Mouse (Mus musculus): ENCODE data around the gene 1700009N14Rik.

1700009N14Rik gene

DNA sequence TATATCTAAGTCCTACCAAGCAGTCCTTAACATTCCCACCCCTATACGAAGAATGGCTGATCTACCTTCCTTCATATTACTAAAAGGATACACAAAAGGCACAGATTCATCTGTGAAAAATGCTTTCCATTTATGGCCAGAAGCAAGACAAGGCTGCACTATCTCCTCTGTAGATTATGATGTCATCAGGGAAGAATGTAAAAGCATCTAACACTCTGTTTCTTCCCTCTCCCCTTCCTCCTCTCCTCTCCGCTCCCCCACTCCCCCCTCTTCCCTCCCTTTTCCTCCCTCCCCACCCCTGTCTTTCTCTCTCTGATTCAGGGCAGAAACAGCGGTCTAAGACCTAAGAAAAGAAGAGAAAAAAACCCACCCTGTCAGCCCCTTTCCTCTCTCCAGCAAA, at the start of gene 1700009N14Rik:
1700009N14Rik (plus strand) TSS at position 227 of the 400 bp plus-strand sequence.
- DNase-seq (ENCODE audit: low spot score) = no peak

DNA sequence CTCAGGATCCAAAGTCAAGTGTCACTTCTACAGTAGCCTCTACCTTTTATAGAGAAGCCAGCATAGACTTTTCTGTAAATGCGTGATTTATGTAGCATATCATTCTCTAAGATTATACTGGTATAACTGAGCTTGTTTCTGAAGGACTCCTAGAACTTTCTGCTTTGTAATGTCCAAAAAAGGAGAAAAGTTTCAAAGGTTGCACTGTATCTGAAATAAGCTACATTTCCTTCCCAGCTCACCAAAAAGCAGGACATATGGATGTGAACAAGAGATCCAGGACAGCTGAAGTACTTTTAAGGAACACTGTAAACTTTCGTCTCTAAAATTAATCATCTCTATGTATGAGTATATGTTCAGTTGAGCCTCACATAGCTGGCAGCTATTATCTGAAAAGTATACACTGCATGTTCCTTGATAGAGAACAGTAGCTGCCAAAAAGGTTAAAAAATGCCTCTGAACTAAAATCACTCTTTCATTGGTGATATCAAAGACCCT, 12.2 kb upstream of the 1700009N14Rik start:
- DNase-seq (ENCODE audit: low spot score) = no peak

GRCm38 (mm10) chr4:39474291-39474690, 24.2 kb downstream of the 1700009N14Rik start:
- no peak for DNase-seq (ENCODE audit: low spot score)

DNA sequence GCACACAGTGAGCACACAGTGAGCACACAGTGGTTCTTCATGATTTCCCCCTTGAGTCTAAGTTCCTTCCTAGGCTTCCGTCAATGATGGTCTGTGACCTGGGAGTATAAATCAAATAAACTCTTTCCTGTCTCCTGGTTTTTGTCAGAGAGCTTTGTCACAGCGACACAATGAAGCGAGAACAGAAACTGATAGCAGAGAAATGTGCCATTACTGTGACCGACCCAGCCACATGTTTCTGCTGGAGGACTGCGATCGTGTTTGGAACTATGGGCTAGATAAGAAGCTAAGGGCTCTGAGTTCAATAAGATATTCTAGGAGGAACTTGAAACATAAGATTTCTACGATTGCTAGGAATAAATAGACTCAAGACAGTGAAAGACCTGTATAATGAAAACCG, 36.3 kb downstream of the 1700009N14Rik start:
- no peak for DNase-seq (ENCODE audit: low spot score)

DNA sequence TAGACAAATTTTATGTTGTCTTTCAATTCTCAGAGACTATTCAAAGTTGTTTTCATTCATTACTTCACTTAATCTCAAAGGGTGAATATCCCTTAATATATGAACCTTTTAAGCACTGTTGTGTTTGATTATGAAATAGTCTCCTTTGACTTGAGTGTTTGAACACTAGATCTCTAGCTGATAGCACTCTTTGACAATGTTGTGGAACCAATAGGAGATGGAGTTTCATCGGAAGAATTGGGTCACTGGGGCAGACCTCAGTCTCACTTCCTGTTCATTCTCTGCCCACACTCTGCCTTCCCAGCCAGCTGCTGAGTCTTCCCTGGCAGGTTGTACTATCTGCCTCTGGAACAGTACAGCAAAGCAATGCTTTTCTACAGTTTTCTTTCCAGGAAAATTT, 43.5 kb downstream of the 1700009N14Rik start:
- no peak for DNase-seq (ENCODE audit: low spot score)

- no peak for DNase-seq (ENCODE audit: low spot score)
These were observed 45.8 kb downstream of the 1700009N14Rik start for GRCm38 (mm10) chr4:39495875-39496274.

Data from left cerebral cortex, adult 11 months (tissue).